Mouse (Mus musculus) E14TG2a.4 (cell line): ENCODE data around the gene Upp2.

Experiments used
- CTCF ChIP-seq: conservative IDR thresholded peaks from 2 replicates; pipeline ENCODE4 v1.5.1; 2014; ENCODE audit warnings: low read length
- NANOG ChIP-seq: IDR thresholded peaks from 2 replicates; pipeline ENCODE4 v1.6.1; 2014; ENCODE audit warnings: borderline replicate concordance, low read length, mixed read lengths
- POU5F1 ChIP-seq: IDR thresholded peaks from 2 replicates; pipeline ENCODE4 v1.6.1; 2014; ENCODE audit warnings: low read length, borderline replicate concordance

- no peak for TF ChIP-seq CTCF
- no peak for TF ChIP-seq NANOG
- TF ChIP-seq POU5F1, result no peak
Measured at GRCm38 (mm10) chr2:58625186-58625585, 58.1 kb downstream of the Upp2 start.
